Mouse (Mus musculus): Measurements from ENCODE around the gene Dnah5.

The Dnah5 gene

GRCm38 (mm10) chr15:28203111-28204075 lies at the start of gene Dnah5:
TSS of gene Dnah5 (plus strand) at chr15:28203752.
- DNase-seq (ENCODE audit: low spot score), result no peak

DNA sequence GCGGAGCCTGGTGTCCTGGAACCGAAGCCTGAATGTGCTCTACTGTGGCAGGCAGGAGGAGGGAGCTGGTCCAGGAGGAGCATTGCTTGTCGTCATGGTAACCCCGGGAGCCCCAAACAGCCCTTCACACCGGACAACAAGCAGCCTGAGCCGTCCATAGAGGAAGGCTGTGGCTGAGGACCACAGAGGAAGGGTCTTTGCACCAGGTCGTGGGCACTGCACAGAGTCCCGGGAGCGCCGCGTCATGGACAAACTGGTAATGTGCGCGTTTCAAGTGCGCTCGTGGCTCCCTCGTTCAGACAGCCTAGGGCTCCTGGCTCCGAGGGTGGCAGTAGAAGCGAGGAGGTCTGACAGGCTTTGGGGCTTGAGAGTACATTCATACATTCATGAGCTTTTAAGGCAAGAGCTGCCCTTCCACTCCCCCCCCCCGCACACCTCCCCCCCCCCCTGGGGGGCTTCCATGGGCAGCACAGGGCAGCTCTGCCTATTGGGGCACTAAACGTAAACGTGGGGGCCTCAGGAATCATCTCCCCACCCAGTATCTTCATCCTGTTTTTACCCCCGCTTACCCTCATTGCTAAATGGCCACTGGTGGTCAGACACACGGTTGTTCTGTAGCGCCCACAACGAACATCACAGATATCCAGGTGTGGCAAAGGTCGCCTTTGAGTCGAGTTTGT lies 48.6 kb upstream of the Dnah5 start:
- peak; percentile 24 for DNase-seq (ENCODE audit: low spot score)

DNA sequence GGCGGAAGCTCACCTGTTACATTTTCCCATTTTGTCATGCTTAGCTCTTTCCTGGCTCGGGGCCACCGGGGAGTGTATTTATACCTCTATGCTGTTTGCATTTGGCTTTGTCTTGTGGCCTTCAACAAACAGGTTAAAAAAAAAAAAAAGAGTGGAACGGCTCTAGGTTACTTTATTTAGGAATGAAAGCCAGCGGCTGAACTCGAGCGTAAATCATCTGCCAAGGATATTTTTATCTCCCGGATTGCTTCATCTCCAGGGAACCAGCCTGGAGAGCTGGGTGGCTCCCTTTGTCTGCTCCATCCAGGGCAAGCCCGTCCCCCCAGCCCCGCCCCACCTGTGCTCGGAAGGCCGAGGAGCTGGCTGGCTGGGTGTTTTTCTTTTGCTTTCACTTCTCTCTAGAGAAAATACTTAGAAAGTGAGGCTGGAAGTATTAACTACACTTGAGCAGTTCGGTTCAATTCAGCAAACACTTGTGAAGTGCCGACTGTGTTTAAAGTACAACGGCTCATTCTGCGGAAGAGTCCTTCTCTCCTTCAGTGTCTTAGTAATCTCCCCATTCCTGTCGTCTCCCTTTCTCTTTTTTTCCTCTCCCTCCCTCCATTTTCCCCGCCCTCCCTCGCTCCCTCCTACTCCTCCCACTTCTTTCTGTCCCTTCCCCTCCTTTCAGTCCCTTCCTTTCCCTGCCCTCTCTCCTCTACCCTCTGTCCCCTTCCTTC lies 44.6 kb upstream of the Dnah5 start:
- DNase-seq (ENCODE audit: low spot score), result no peak

DNA sequence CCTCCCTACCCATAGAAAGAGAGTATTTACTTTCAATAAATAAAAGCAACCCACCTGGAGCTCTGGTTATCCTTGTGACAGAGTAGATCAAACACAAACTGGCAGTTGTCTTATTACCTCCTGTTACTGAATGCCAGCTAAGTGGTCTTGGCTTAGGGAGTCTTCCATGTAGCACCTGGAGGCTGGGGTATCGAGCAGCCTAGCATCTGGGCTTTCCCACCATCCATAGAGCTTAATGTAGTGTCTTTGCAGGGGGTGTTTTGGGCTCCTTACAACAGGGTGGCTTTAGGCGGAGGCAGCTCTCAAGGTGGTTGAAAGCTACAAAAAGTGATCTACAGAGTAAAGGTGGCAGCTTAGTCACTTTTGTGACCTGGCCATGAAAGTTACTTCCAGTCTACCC lies 41.3 kb upstream of the Dnah5 start:
- DNase-seq (ENCODE audit: low spot score), result no peak

GRCm38 (mm10) chr15:28165234-28165633 lies 38.3 kb upstream of the Dnah5 start:
- DNase-seq (ENCODE audit: low spot score), result no peak

GRCm38 (mm10) chr15:28166090-28166489 lies 37.5 kb upstream of the Dnah5 start:
- no peak for DNase-seq (ENCODE audit: low spot score)

GRCm38 (mm10) chr15:28178951-28179350 lies 24.6 kb upstream of the Dnah5 start:
- no peak for DNase-seq (ENCODE audit: low spot score)

DNA sequence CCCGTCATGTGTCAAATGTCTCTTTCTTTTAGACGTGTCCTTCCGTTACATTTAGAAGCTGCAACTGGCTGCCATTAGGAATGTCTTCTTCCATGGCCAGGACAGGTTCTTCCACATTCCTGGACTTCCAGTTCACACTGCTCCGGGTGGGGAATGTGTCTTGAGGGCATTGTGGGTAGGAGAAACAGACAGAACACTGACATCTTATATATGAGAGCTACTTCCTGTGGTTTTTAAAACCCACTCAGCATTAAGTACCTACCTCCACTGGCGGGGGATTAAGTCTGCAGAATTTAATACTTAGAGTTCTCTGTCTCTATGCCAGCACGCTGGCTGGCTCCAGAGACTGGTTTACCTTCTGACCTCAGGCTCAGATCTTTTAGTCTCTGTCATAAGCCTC lies 24.0 kb upstream of the Dnah5 start:
- DNase-seq (ENCODE audit: low spot score), result no peak

DNA sequence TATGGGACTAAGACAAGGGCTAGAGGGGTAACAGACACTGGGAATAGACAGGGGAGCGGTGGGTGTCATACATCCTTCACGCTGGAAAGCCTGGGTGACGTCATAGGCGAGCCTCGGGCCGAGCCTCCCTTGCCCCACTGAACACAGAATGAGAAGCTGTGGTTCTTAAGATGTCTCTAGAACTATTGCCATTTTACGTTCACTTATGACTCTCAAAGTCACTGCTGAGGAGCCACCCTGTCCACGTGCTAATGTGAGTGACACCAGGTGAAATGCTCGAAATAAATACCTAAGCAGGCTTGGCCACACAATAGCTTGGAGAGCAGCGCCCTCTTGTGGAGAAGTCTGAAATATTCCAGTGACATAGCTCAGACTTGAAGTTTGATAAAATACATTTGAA lies 21.7 kb upstream of the Dnah5 start:
- peak; percentile 79 for DNase-seq (ENCODE audit: low spot score)

GRCm38 (mm10) chr15:28182567-28182966 lies 21.0 kb upstream of the Dnah5 start:
- no peak for DNase-seq (ENCODE audit: low spot score)

DNA sequence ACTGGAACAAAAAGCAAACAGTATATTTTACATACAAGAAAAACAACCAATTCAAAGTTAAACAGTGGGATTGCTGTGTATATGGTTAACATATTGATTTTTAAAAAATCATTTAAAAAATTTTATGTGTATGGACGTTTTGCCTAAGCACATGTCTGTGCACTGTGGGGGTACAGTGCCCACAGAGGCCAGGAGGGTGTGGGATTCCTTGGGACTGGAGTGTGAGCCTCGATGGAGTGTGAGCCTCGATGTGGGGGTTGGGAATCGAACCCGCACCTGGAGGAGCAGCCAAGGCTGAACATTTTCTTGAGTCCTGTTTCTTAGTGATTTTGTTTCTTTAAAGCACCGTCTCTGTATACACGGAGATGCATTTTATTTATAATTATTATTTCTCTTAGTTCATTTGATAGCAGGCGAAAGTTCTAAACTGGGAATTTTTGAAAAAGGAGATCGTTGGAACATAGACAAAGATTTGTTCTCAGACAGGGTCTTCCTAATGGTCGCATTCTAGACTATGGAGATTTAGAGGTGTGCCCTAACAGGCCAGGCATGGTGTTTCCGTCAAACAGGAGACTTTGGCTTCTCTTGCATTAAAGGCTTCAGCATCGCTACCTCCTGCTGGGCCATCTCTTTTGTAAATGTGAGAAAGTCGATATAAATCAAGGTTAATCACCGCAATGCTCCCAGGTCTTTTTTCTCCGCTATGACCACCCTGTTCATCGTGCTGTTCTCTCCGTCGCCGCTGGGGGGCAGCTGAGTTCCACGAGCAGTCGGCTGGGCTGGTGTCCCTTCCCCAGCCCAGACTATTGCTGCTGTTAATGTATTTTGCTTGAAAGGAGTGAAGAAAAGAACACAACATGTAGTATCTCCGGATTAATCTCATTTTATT lies 15.8 kb upstream of the Dnah5 start:
- peak; percentile 44 for DNase-seq (ENCODE audit: low spot score)

DNA sequence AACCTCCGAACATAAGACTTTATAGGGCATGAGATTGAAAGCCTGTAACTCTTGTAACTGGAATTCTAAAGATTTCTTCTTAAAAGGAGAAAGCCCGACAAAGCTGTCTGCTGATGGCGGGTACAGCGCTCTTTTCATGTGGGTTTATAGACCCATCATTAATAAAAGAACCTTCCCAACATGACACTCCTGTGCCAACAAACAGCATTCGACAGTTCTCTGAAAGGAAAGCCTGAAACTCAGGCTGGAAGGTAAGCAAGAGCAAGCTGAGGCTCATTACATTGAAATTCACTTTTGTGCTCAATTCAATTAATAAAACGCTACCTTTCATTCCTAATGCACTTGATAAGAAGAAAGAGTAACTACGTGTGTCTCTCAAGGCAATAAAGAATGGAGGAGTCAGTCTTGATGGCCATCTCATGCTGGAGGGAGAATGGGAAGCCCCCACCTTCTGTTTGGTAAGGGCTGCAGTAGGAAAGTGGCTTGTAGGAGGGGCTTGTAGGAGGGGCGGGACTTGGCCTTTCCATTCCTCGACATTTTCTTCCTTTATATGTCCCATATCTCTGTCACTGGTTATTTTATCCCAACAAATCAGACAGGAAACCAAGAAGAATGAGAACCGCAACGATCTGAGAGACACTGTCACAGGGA lies 15.1 kb upstream of the Dnah5 start:
- DNase-seq (ENCODE audit: low spot score), result no peak

- DNase-seq (ENCODE audit: low spot score), result no peak
Observed at GRCm38 (mm10) chr15:28189668-28190067, 13.9 kb upstream of the Dnah5 start.

DNA sequence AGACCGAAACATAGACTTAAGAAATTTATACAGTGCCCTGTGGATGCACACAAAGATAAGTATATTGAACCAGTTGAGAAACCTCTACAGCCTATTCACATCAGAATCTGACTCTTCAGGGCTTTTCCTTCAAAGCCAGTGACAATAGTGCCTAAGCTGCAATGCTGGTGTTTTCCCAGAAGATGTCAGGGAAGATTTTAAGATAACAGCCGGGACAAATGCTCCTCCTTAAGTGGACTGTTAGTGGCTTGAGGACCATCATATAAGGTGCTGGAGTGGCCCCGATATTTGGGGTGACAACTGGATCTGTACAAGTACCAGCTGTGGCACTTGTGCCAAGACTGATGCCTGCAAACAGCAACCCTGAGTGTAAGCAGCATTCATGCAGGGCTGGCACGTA lies 4.9 kb upstream of the Dnah5 start:
- no peak for DNase-seq (ENCODE audit: low spot score)

- no peak for DNase-seq (ENCODE audit: low spot score)
Observed at GRCm38 (mm10) chr15:28204626-28205025, 1.1 kb downstream of the Dnah5 start.

DNA sequence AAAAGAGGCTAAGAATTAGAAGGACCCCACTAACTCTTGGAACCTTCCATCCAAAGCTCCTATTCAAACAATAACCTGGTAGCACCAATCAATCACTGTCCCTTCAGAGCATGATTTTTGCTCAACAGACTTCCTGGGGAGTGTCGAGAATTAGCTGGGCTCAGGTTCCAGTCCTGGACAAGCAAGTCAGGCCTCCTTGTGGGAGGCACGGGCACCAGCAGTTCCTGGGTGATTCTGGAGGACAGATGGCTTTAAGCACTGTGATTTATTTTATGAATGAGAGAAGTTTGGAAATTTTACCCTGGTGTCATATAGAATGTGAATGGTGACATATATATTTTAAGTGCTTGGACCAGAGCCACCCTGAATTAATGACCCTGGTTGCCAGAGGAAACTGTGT lies 4.0 kb downstream of the Dnah5 start:
- DNase-seq (ENCODE audit: low spot score), result no peak

- no peak for DNase-seq (ENCODE audit: low spot score)
Observed at GRCm38 (mm10) chr15:28213057-28213456, 9.5 kb downstream of the Dnah5 start.

DNA sequence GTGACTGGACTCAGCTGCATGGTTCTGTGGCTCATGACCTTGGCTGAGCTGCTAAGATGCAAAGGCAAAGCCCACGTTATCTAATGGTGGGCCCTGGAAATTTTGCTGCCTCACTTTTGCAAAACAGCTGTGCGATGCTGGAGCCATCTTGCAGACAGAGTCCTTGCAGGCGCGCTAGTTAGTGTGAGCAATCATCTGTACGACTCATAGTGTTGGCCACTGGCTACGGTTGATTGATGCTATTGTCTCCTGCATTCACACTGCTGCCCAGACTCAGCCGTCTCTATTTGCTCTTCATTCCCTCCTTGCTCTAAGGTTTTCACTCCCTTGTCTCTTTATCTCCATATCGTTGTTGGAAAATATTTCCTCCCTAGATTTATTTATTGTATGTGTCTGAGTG lies 12.8 kb downstream of the Dnah5 start:
- DNase-seq (ENCODE audit: low spot score), result no peak

DNA sequence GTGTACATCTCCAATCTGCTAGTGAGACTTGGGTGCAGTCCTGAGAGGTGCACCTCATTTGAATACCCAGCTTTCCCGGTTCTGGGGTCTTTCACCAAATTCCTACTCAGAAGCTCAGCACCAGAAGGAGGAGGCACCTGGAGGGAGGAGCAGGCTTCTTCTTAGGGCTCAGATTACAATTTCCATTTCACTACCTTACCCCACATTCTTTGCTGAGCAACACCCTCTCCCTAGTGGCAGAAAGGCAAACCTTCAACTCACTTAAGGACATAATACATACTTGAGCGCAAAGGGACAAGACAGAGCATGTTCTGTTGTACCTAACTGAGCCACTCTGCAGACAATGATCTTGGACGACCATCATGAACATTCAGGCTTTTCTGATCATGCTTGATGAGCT lies 23.8 kb downstream of the Dnah5 start:
- DNase-seq (ENCODE audit: low spot score), result no peak

GRCm38 (mm10) chr15:28260250-28260649 lies 56.7 kb downstream of the Dnah5 start:
- DNase-seq (ENCODE audit: low spot score), result no peak

- DNase-seq (ENCODE audit: low spot score), result no peak
Observed at GRCm38 (mm10) chr15:28299438-28299837, 95.9 kb downstream of the Dnah5 start.

All from layer of hippocampus, adult 9-10 months (tissue).